Mouse (Mus musculus): ENCODE data around the gene Gse1. TPM values are rescaled to one million over a fixed set of nuclear protein-coding genes. Genes with fewer than 3 reads are reported as not detected.

Gene Gse1
- polyA plus RNA-seq, 1 experiment from 2014 or later, result 14.3 TPM

- 67% methylated on average over 29 of the region's 29 CpGs for WGBS
- DNase-seq (no peak), ATAC-seq (ENCODE audit: insufficient read depth) (no peak)
- Histone ChIP-seq H3K4me3 (ENCODE audit: low read depth, low read length) (no peak overlapping the region), H3K4me2 (no peak overlapping the region), H3K4me1 (ENCODE audit: insufficient read depth) (peaks cover 38% of the 10 kb centered on the region), H3K9me3 (ENCODE audit: low read depth, low read length) (no peaks in the 10 kb centered on the region), H3K36me3 (ENCODE audit: insufficient read depth) (no peaks in the 10 kb centered on the region), H3K27me3 (ENCODE audit: insufficient read depth, low read length) (no peaks in the 10 kb centered on the region), H3K9ac (no peak overlapping the region), H3K27ac (ENCODE audit: low read depth) (no peak overlapping the region; the same call in 1 of the 2 replicates)
- TF ChIP-seq CTCF (IDR thresholded peaks at IDR 0.05; ENCODE audit: low read depth), result no peak
Observed at GRCm38 (mm10) chr8:120412911-120413625, 184.8 kb downstream of the Gse1 start.

GRCm38 (mm10) chr8:120413626-120413988 is 185.4 kb downstream of the Gse1 start:
- no peaks in the 10 kb centered on the region for H3K9me3 ChIP-seq (ENCODE audit: low read depth, low read length)
- no peak overlapping the region for H3K27ac ChIP-seq (ENCODE audit: low read depth)
- ATAC-seq (ENCODE audit: insufficient read depth) (no peak), DNase-seq (no peak)
- no peak overlapping the region for H3K9ac ChIP-seq
- H3K4me3 ChIP-seq (ENCODE audit: low read depth, low read length), result no peak overlapping the region
- H3K27me3 ChIP-seq (ENCODE audit: insufficient read depth, low read length), result no peaks in the 10 kb centered on the region
- no peaks in the 10 kb centered on the region for H3K36me3 ChIP-seq (ENCODE audit: insufficient read depth)
- H3K4me2 ChIP-seq, result no peak overlapping the region
- peaks cover 40% of the 10 kb centered on the region for H3K4me1 ChIP-seq (ENCODE audit: insufficient read depth)
- no peak for TF ChIP-seq CTCF (IDR thresholded peaks at IDR 0.05; ENCODE audit: low read depth)
- WGBS, result 69% methylated on average over 6 of the region's 6 CpGs

- Histone ChIP-seq H3K27ac (ENCODE audit: low read depth) (no peak overlapping the region), H3K36me3 (ENCODE audit: insufficient read depth) (no peaks in the 10 kb centered on the region), H3K9ac (no peak overlapping the region), H3K27me3 (ENCODE audit: insufficient read depth, low read length) (no peaks in the 10 kb centered on the region), H3K4me1 (ENCODE audit: insufficient read depth) (peaks cover 39% of the 10 kb centered on the region), H3K9me3 (ENCODE audit: low read depth, low read length) (no peaks in the 10 kb centered on the region), H3K4me3 (ENCODE audit: low read depth, low read length) (no peak overlapping the region), H3K4me2 (no peak overlapping the region)
- ATAC-seq (ENCODE audit: insufficient read depth), result no peak
- TF ChIP-seq CTCF (IDR thresholded peaks at IDR 0.05; ENCODE audit: low read depth), result no peak
- whole genome bisulfite sequencing, result 78% methylated on average over 4 of the region's 4 CpGs
- DNase-seq, result no peak
Observed at GRCm38 (mm10) chr8:120414216-120414615, 186.0 kb downstream of the Gse1 start.

- Histone ChIP-seq H3K4me2 (no peak overlapping the region), H3K27ac (ENCODE audit: low read depth) (peak overlapping the region; percentile 98), H3K9me3 (ENCODE audit: low read depth, low read length) (no peaks in the 10 kb centered on the region), H3K4me1 (ENCODE audit: insufficient read depth) (peaks cover 51% of the 10 kb centered on the region), H3K9ac (no peak overlapping the region), H3K36me3 (ENCODE audit: insufficient read depth) (no peaks in the 10 kb centered on the region), H3K27me3 (ENCODE audit: insufficient read depth, low read length) (no peaks in the 10 kb centered on the region), H3K4me3 (ENCODE audit: low read depth, low read length) (no peak overlapping the region)
- DNase-seq (no peak), ATAC-seq (ENCODE audit: insufficient read depth) (no peak)
- WGBS, result 75% methylated on average over 9 of the region's 11 CpGs
- no peak for TF ChIP-seq CTCF (IDR thresholded peaks at IDR 0.05; ENCODE audit: low read depth)
Observed at GRCm38 (mm10) chr8:120415474-120415873, 187.2 kb downstream of the Gse1 start.

- WGBS, result 19% methylated on average over 8 of the region's 8 CpGs
- H3K27me3 ChIP-seq (ENCODE audit: insufficient read depth, low read length), result no peaks in the 10 kb centered on the region
- peaks cover 54% of the 10 kb centered on the region for H3K4me1 ChIP-seq (ENCODE audit: insufficient read depth)
- DNase-seq (no peak), ATAC-seq (ENCODE audit: insufficient read depth) (no peak; the same call in 1 of the 2 replicates)
- H3K9ac ChIP-seq, result peak overlapping the region; percentile 38; the same call in 1 of the 2 replicates
- TF ChIP-seq CTCF (IDR thresholded peaks at IDR 0.05; ENCODE audit: low read depth), result no peak
- peak overlapping the region; percentile 98 for H3K27ac ChIP-seq (ENCODE audit: low read depth)
- no peaks in the 10 kb centered on the region for H3K9me3 ChIP-seq (ENCODE audit: low read depth, low read length)
- no peaks in the 10 kb centered on the region for H3K36me3 ChIP-seq (ENCODE audit: insufficient read depth)
- peak overlapping the region; percentile 53 for H3K4me2 ChIP-seq
- H3K4me3 ChIP-seq (ENCODE audit: low read depth, low read length), result peak overlapping the region; percentile 6; the same call in 1 of the 2 replicates
Observed at GRCm38 (mm10) chr8:120416173-120416521, 187.9 kb downstream of the Gse1 start.

- Histone ChIP-seq H3K27me3 (ENCODE audit: insufficient read depth, low read length) (no peaks in the 10 kb centered on the region), H3K9ac (peak overlapping the region; percentile 38; the same call in 1 of the 2 replicates), H3K4me3 (ENCODE audit: low read depth, low read length) (peak overlapping the region; percentile 6; the same call in 1 of the 2 replicates), H3K4me1 (ENCODE audit: insufficient read depth) (peaks cover 61% of the 10 kb centered on the region), H3K27ac (ENCODE audit: low read depth) (peak overlapping the region; percentile 98), H3K4me2 (peak overlapping the region; percentile 53), H3K36me3 (ENCODE audit: insufficient read depth) (no peaks in the 10 kb centered on the region), H3K9me3 (ENCODE audit: low read depth, low read length) (no peaks in the 10 kb centered on the region)
- 3% methylated on average over 33 of the region's 33 CpGs for WGBS
- ATAC-seq (ENCODE audit: insufficient read depth), result peak; percentile 86
- peak; percentile 70 for TF ChIP-seq CTCF (IDR thresholded peaks at IDR 0.05; ENCODE audit: low read depth)
- DNase-seq, result peak; percentile 92
Observed at GRCm38 (mm10) chr8:120416522-120417394, 188.5 kb downstream of the Gse1 start.

- Histone ChIP-seq H3K4me3 (ENCODE audit: low read depth, low read length) (no peak overlapping the region), H3K27ac (ENCODE audit: low read depth) (peak overlapping the region; percentile 98)
- no peak for DNase-seq
Observed at GRCm38 (mm10) chr8:120418188-120418587, 189.9 kb downstream of the Gse1 start.

More at GRCm38 (mm10) chr8:120418188-120418587, 189.9 kb downstream of the Gse1 start:
- TF ChIP-seq CTCF (IDR thresholded peaks at IDR 0.05; ENCODE audit: low read depth), result no peak
- H3K27me3 ChIP-seq (ENCODE audit: insufficient read depth, low read length), result no peaks in the 10 kb centered on the region
- peak overlapping the region; percentile 11; the same call in 1 of the 2 replicates for H3K9ac ChIP-seq
- no peak for ATAC-seq (ENCODE audit: insufficient read depth)
- H3K4me2 ChIP-seq, result no peak overlapping the region
- 32% methylated on average over 5 of the region's 5 CpGs for WGBS
- no peaks in the 10 kb centered on the region for H3K9me3 ChIP-seq (ENCODE audit: low read depth, low read length)
- peaks cover 62% of the 10 kb centered on the region for H3K4me1 ChIP-seq (ENCODE audit: insufficient read depth)
- H3K36me3 ChIP-seq (ENCODE audit: insufficient read depth), result no peaks in the 10 kb centered on the region

All from lung, embryonic 14.5 days (tissue).